Comparison of ENCODE assay signal across 27 mouse cellular contexts in the genomic region with DNA sequence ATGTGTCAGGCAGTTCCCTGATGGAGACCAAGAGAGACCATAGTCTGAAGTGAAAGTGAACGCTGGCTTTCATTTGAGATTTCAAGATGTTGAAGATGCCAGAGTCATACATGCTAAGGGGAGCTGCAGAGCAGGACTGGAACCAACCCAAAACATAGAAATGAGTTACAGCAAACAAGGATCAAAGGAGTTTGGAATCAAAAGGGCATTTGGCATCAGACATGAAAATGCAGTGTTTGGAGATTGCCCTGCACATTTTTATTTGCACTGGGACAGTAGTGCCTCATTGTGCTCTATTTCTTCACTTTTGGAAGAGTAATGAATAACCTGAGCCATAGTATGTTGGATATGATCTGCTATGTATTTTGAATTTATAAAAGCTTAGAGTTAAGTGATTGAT.
"Had no signal": no experiment of that assay in that cellular context is flagged by ENCODE, and none has a peak within 500 bp of the region (broad histone marks: within the 10 kb centered on the region; RNA-seq: fewer than 3 reads in every experiment).

No protein-coding gene starts in this region.

- H3K4me3 ChIP-seq: limb, embryonic 10.5 days; limb, embryonic 12.5 days; limb, embryonic 13.5 days; limb, embryonic 15.5 days; liver, embryonic 12.5 days; liver, embryonic 13.5 days; liver, embryonic 15.5 days; lung, embryonic 15.5 days; megakaryocyte, embryonic 14.5 days; midbrain, embryonic 10.5 days; midbrain, embryonic 12.5 days; midbrain, embryonic 13.5 days; midbrain, embryonic 15.5 days; myocyte; neural tube, embryonic 12.5 days had no signal

- DNase-seq: left cerebral cortex, postnatal 4 days; liver, embryonic 13.5 days; liver, postnatal 0 days; lung, adult 18-20 months; lung, adult 2 months; lung, embryonic 14.5 days; lung, postnatal 10 days; lung, postnatal 14 days; lung, postnatal 36 days; lung, postnatal 4 days; midbrain, embryonic 14.5 days had no signal

- H3K9ac ChIP-seq: limb, embryonic 12.5 days; limb, embryonic 13.5 days; limb, embryonic 15.5 days; liver, embryonic 12.5 days; liver, embryonic 13.5 days; liver, embryonic 14.5 days; liver, embryonic 15.5 days; liver, postnatal 0 days; lung, embryonic 14.5 days; lung, embryonic 15.5 days; midbrain, embryonic 12.5 days; midbrain, embryonic 13.5 days; midbrain, embryonic 15.5 days; neural tube, embryonic 12.5 days had no signal

- H3K27ac ChIP-seq: limb, embryonic 10.5 days; limb, embryonic 12.5 days; limb, embryonic 13.5 days; limb, embryonic 15.5 days; liver, embryonic 12.5 days; liver, embryonic 13.5 days; liver, embryonic 14.5 days; liver, embryonic 15.5 days; lung, embryonic 15.5 days; macrophage; midbrain, embryonic 10.5 days; midbrain, embryonic 12.5 days; midbrain, embryonic 13.5 days; midbrain, embryonic 15.5 days; neural tube, embryonic 12.5 days had no signal

- H3K36me3 ChIP-seq: limb, embryonic 10.5 days; limb, embryonic 12.5 days; limb, embryonic 13.5 days; limb, embryonic 15.5 days; liver, embryonic 12.5 days; liver, embryonic 13.5 days; liver, embryonic 15.5 days; lung, embryonic 15.5 days; midbrain, embryonic 10.5 days; midbrain, embryonic 12.5 days; midbrain, embryonic 13.5 days; midbrain, embryonic 15.5 days; neural tube, embryonic 12.5 days had no signal

- H3K4me1 ChIP-seq: limb, embryonic 10.5 days; limb, embryonic 12.5 days; limb, embryonic 13.5 days; limb, embryonic 15.5 days; liver, embryonic 12.5 days; liver, embryonic 13.5 days; liver, embryonic 15.5 days; lung, embryonic 15.5 days; megakaryocyte, embryonic 14.5 days; midbrain, embryonic 10.5 days; midbrain, embryonic 12.5 days; midbrain, embryonic 13.5 days; midbrain, embryonic 15.5 days; neural tube, embryonic 12.5 days had no signal

- H3K27me3 ChIP-seq: limb, embryonic 12.5 days; limb, embryonic 13.5 days; limb, embryonic 15.5 days; liver, embryonic 12.5 days; liver, embryonic 13.5 days; liver, embryonic 15.5 days; lung, embryonic 15.5 days; megakaryocyte, embryonic 14.5 days; midbrain, embryonic 12.5 days; midbrain, embryonic 13.5 days; midbrain, embryonic 15.5 days; neural tube, embryonic 12.5 days had no signal
